Mouse (Mus musculus) lung, adult 2 months (tissue): ENCODE data around the gene Tlcd1.

Experiments
- CTCF ChIP-seq: fragments of 200-500 bp; IDR thresholded peaks from 2 replicates; pipeline ENCODE4 v1.5.1; 2011; ENCODE audit warnings: mild to moderate bottlenecking, low read length, control low read depth; ENCODE audit not compliant: insufficient read depth
- POLR2A ChIP-seq: fragments of 200-500 bp; IDR thresholded peaks from 2 replicates; pipeline ENCODE4 v1.6.1; 2011; ENCODE audit warnings: low read depth, mild to moderate bottlenecking, control low read depth, low read length, borderline replicate concordance; ENCODE audit errors: extremely low read depth

GRCm38 (mm10) chr11:78176905-78177331, 407 bp downstream of the Tlcd1 start:
- no peak for TF ChIP-seq POLR2A
- no peak for TF ChIP-seq CTCF
